Mouse (Mus musculus) myocyte (in vitro differentiated cells): Measurements from ENCODE around the gene Stat6. TPM values are rescaled to one million over a fixed set of nuclear protein-coding genes. Genes with fewer than 3 reads are reported as not detected.

Source experiments
- H3K27me3 ChIP-seq: one replicate; pipeline ENCODE4 v1.6.1; 2011; ENCODE audit not compliant: control insufficient read depth, insufficient read depth, insufficient read length
- H3K36me3 ChIP-seq: one replicate; pipeline ENCODE4 v1.6.1; 2011; ENCODE audit not compliant: control insufficient read depth, insufficient read depth
- H3K4me2 ChIP-seq: one replicate; pipeline ENCODE4 v1.6.1; 2011; ENCODE audit warnings: low read depth, control low read depth
- H3K4me3 ChIP-seq: one replicate; pipeline ENCODE4 v1.5.1; 2011; ENCODE audit warnings: mild to moderate bottlenecking, control low read depth, moderate library complexity
- H3K79me2 ChIP-seq: one replicate; pipeline ENCODE4 v1.6.1; 2011; ENCODE audit not compliant: control insufficient read depth, insufficient read depth
- H3ac ChIP-seq: one replicate; pipeline ENCODE4 v1.6.1; 2011; ENCODE audit not compliant: control insufficient read depth, insufficient read length
- CEBPB ChIP-seq: IDR thresholded peaks from 2 replicates; pipeline ENCODE4 v1.6.1; 2011; ENCODE audit warnings: mild to moderate bottlenecking, moderate library complexity; ENCODE audit not compliant: poor library complexity, insufficient read depth, severe bottlenecking
- E2F4 ChIP-seq: IDR thresholded peaks from one replicate; pipeline ENCODE4 v1.6.1; 2011; ENCODE audit warnings: mild to moderate bottlenecking, control low read depth, moderate library complexity; ENCODE audit not compliant: insufficient read depth
- MAX ChIP-seq: IDR thresholded peaks from one replicate; pipeline ENCODE4 v1.6.1; 2011; ENCODE audit warnings: low read depth, mild to moderate bottlenecking, control low read depth
- MYOD1 ChIP-seq, 3 experiments: IDR thresholded peaks; one replicate each; pipeline ENCODE4 v1.6.1; 2011; ENCODE audit warnings: control low read depth in 2 of 3, low read depth in 2 of 3, mild to moderate bottlenecking in 2 of 3, moderate library complexity in 1 of 3; ENCODE audit not compliant: insufficient read length in 2 of 3, control insufficient read depth in 1 of 3
- MYOG ChIP-seq, 3 experiments: IDR thresholded peaks; one replicate each; pipeline ENCODE4 v1.6.1; 2011; ENCODE audit warnings: control low read depth in 2 of 3, low read depth in 2 of 3, mild to moderate bottlenecking in 2 of 3; ENCODE audit not compliant: insufficient read length in 2 of 3, control insufficient read depth in 1 of 3, insufficient read depth in 1 of 3
- POLR2A ChIP-seq: IDR thresholded peaks from one replicate; pipeline ENCODE4 v1.6.1; 2011; ENCODE audit warnings: low read depth, mild to moderate bottlenecking, control low read depth, moderate library complexity; ENCODE audit not compliant: insufficient read length
- POLR2AphosphoS2 ChIP-seq: IDR thresholded peaks from one replicate; pipeline ENCODE4 v1.6.1; 2011; ENCODE audit warnings: low read depth, control low read depth; ENCODE audit not compliant: insufficient read length
- REST ChIP-seq: IDR thresholded peaks from one replicate; pipeline ENCODE4 v1.6.1; 2011; ENCODE audit warnings: mild to moderate bottlenecking, control low read depth, moderate library complexity; ENCODE audit not compliant: insufficient read depth, insufficient read length
- SRF ChIP-seq: IDR thresholded peaks from one replicate; pipeline ENCODE4 v1.6.1; 2011; ENCODE audit warnings: low read depth; ENCODE audit not compliant: control insufficient read depth, insufficient read length
- TCF12 ChIP-seq: IDR thresholded peaks from one replicate; pipeline ENCODE4 v1.6.1; 2011; ENCODE audit warnings: mild to moderate bottlenecking, control low read depth; ENCODE audit not compliant: poor library complexity, insufficient read depth, severe bottlenecking
- TCF3 ChIP-seq: IDR thresholded peaks from one replicate; pipeline ENCODE4 v1.6.1; 2011; ENCODE audit warnings: low read depth, control low read depth; ENCODE audit not compliant: insufficient read length
- USF1 ChIP-seq: IDR thresholded peaks from one replicate; pipeline ENCODE4 v1.6.1; 2011; ENCODE audit warnings: low read depth, mild to moderate bottlenecking, control low read depth, moderate library complexity
- polyA plus RNA-seq: library from polyadenylated mRNA; unstranded; fragments of >200 nt; fragmentation: generic; extraction: Trizol; gene quantifications from one replicate; pipeline ENCODE4 v1.2.1, GENCODE M21; 2012; ENCODE audit warnings: missing spikeins

Gene Stat6
- polyA plus RNA-seq, 1 experiment, result 0.26 TPM

DNA sequence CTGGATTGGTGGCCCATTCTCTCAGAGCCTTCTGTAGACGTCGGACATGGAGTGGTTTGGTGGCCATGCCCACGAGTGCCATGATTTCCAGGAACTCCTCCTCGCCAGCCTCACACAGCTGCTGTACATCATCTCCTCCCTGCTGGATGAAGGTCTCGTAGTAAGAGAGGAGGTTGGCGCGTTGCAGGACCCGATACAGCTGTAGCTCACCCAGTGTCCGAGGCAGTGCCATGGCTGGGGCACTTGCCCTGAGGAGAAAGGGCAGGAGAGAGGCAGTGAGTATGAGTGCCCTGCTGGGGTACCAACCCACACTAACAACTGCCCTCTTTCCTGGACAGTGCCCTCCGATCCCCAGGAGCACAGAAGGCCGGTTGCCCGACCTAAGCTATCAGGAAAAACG, 22.1 kb downstream of the Stat6 start:
- Histone ChIP-seq H3ac (peak overlapping the region; percentile 72), H3K4me2 (peak overlapping the region; percentile 97), H3K36me3 (peaks cover 20% of the 10 kb centered on the region), H3K27me3 (no peaks in the 10 kb centered on the region), H3K4me3 (peak overlapping the region; percentile 98), H3K79me2 (peaks cover 33% of the 10 kb centered on the region)
- TF ChIP-seq SRF (no peak), POLR2AphosphoS2 (peak; percentile 45), MYOD1 (IDR thresholded peaks at IDR 0.05; ENCODE audit: control insufficient read depth in 1 of 3, insufficient read length in 2 of 3, low read depth in 2 of 3) (peak in 2 of 3 experiments; percentile 30 to 63), POLR2A (peak; percentile 23)

DNA sequence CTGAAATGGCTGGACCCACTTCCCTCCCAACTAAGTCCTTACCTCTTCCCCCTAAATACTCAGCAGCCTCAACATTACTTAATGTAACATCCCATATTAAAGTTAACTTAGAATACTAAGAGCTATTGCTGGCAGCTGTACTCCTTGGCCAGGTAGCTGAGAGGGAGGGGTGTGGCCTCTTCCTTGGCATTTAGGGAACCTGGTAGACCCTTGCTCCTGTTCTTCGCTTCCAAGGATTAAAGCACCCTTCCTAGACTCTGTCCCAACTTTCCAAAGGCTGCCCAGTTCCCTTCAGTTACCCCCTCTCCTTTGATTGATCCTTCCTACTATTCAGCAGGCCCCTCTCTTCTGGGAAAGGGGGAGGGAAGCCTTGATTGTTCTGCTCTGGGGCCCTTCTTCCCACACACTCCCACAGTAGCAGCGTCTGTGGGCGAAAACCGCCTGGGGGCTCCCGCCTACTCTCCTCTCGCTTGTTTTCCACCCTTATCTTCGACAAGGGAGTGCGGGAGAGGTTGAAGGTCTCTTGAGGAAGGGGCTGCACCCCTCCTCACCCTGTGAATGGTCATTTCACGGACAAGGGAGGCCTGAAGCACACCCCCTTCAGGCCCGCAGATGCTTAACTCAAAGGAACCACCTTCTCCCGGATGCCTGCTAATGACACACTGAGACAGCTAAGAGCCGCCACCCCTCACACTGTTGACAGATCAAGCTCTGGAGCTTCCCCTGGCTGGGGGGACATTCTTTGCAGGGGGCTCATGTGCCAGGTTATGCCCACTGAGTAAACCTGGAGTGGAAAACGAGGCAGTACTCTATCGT, 22.8 kb downstream of the Stat6 start:
- peaks cover 13% of the 10 kb centered on the region for H3K36me3 ChIP-seq
- no peak for TF ChIP-seq MYOD1 (IDR thresholded peaks at IDR 0.05; ENCODE audit: control insufficient read depth in 1 of 3, insufficient read length in 2 of 3, low read depth in 2 of 3)
- TF ChIP-seq USF1, result no peak
- no peak for TF ChIP-seq POLR2AphosphoS2
- TF ChIP-seq POLR2A, result no peak
- no peak for TF ChIP-seq CEBPB
- TF ChIP-seq MYOG (IDR thresholded peaks at IDR 0.05; ENCODE audit: control insufficient read depth in 1 of 3, insufficient read depth in 1 of 3, insufficient read length in 2 of 3, low read depth in 2 of 3), result no peak
- no peak for TF ChIP-seq TCF3
- no peak for TF ChIP-seq REST
- TF ChIP-seq TCF12, result no peak
- no peak for TF ChIP-seq MAX
- TF ChIP-seq SRF, result no peak
- TF ChIP-seq E2F4, result no peak
- peak overlapping the region; percentile 72 for H3ac ChIP-seq
- H3K27me3 ChIP-seq, result no peaks in the 10 kb centered on the region
- peaks cover 33% of the 10 kb centered on the region for H3K79me2 ChIP-seq
- H3K4me3 ChIP-seq, result peak overlapping the region; percentile 98
- H3K4me2 ChIP-seq, result peak overlapping the region; percentile 97

DNA sequence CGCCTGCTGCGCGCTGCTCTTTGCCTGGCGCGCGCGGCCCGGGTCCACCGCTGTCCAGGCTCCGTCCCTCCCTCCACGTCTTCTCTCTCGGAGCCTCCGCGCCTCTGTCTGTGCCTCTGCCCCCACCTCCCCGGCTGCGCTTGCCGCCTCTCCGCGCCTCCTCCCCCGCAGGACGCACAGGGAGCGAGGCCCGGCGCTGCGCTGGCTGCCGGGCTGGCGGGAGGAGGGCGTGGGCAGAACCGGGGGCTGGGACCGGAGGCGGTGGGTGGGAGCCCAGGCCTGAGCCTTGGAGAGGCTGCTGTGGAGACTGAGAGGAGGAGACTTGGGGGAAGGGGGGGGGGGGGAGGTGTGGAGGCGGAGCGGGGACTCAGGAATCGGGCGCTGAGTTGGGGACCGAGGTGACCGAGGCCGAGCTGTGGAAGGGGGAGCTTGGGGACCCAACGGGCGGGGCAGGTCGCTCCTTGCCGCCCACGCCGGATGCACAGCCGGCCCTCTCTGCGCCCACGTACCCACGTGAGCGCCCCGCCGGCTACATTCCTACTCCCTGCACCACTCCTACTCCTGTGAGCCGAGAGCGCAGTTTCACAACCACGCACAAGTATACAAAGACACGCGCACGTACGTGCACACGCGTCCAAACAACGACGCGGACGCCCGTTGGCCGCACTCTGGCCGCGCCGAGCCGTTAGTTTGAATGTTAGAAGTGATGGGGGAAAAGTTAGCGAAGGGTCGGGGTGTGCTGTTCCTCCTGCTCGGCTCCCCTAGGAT, 23.9 kb downstream of the Stat6 start, which contains the start of gene Nemp1:
Gene Nemp1, plus strand, starts transcription at position 401 of the 768 bp plus-strand sequence.
- Histone ChIP-seq H3K4me3 (peak within 1 kb of the TSS; percentile 98), H3K4me2 (peak within 1 kb of the TSS; percentile 97), H3K27me3 (no peaks in the 10 kb centered on the region), H3K79me2 (peaks cover 33% of the 10 kb centered on the region), H3ac (peak within 1 kb of the TSS; percentile 72), H3K36me3 (peaks cover 5% of the 10 kb centered on the region)
- TF ChIP-seq POLR2AphosphoS2, result peak; percentile 94
- TF ChIP-seq SRF, result no peak
- TF ChIP-seq USF1, result peak; percentile 81
- 0 out of 2 replicates have a peak, but pooled peaks have one; percentile 46 for TF ChIP-seq CEBPB
- TF ChIP-seq E2F4, result peak; percentile 21
- TF ChIP-seq TCF3, result peak; percentile 39
- TF ChIP-seq MAX, result no peak
- peak; percentile 4 for TF ChIP-seq REST
- no peak for TF ChIP-seq TCF12
- peak in 2 of 3 experiments; percentile 59 to 61 for TF ChIP-seq MYOG (IDR thresholded peaks at IDR 0.05; ENCODE audit: control insufficient read depth in 1 of 3, insufficient read depth in 1 of 3, insufficient read length in 2 of 3, low read depth in 2 of 3)
- TF ChIP-seq MYOD1 (IDR thresholded peaks at IDR 0.05; ENCODE audit: control insufficient read depth in 1 of 3, insufficient read length in 2 of 3, low read depth in 2 of 3), result peak in 2 of 3 experiments; percentile 45 to 72
- TF ChIP-seq POLR2A, result peak; percentile 88

GRCm38 (mm10) chr10:127667269-127668092, 24.7 kb downstream of the Stat6 start:
- Histone ChIP-seq H3K27me3 (no peaks in the 10 kb centered on the region), H3K4me2 (peak overlapping the region; percentile 90), H3K4me3 (peak overlapping the region; percentile 98), H3K36me3 (peaks cover 5% of the 10 kb centered on the region), H3ac (peak overlapping the region; percentile 72), H3K79me2 (peaks cover 33% of the 10 kb centered on the region)
- no peak for TF ChIP-seq MAX
- TF ChIP-seq TCF3, result peak; percentile 27
- TF ChIP-seq REST, result no peak
- peak in 1 of 3 experiments; percentile 51 for TF ChIP-seq MYOG (IDR thresholded peaks at IDR 0.05; ENCODE audit: control insufficient read depth in 1 of 3, insufficient read depth in 1 of 3, insufficient read length in 2 of 3, low read depth in 2 of 3)
- TF ChIP-seq SRF, result no peak
- TF ChIP-seq CEBPB, result no peak
- no peak for TF ChIP-seq E2F4
- TF ChIP-seq TCF12, result peak; percentile 49
- peak; percentile 69 for TF ChIP-seq POLR2A
- peak in 1 of 3 experiments; percentile 1 for TF ChIP-seq MYOD1 (IDR thresholded peaks at IDR 0.05; ENCODE audit: control insufficient read depth in 1 of 3, insufficient read length in 2 of 3, low read depth in 2 of 3)
- no peak for TF ChIP-seq USF1
- peak; percentile 62 for TF ChIP-seq POLR2AphosphoS2
